Mouse (Mus musculus) embryonic facial prominence, embryonic 10.5 days (tissue): ENCODE data around the gene Cadm3. TPM values are rescaled to one million over a fixed set of nuclear protein-coding genes. Genes with fewer than 3 reads are reported as not detected.

Source experiments
- DNase-seq: peaks from one replicate; pipeline ENCODE4 v3.0.0-alpha.2; 2017; ENCODE audit warnings: low spot score
- H3K27ac ChIP-seq: fragments of 300-500 bp; sonication (generic); replicated peaks from 2 replicates; pipeline ENCODE4 v1.5.1; 2016; ENCODE audit warnings: mild to moderate bottlenecking
- H3K27me3 ChIP-seq: fragments of 300-500 bp; sonication (generic); replicated peaks from 2 replicates; pipeline ENCODE4 v1.6.1; 2016; ENCODE audit warnings: low read depth, mild to moderate bottlenecking; ENCODE audit not compliant: poor library complexity, severe bottlenecking
- H3K36me3 ChIP-seq: fragments of 300-500 bp; sonication (generic); replicated peaks from 2 replicates; pipeline ENCODE4 v1.6.1; 2016; ENCODE audit warnings: mild to moderate bottlenecking, moderate library complexity
- H3K4me1 ChIP-seq: fragments of 300-500 bp; sonication (generic); 2 replicates; pipeline ENCODE4 v1.6.1; 2016
- H3K4me3 ChIP-seq: fragments of 300-500 bp; sonication (generic); 2 replicates; pipeline ENCODE4 v1.5.1; 2016; ENCODE audit warnings: mild to moderate bottlenecking, moderate library complexity
- H3K9me3 ChIP-seq: fragments of 300-500 bp; sonication (generic); 2 replicates; pipeline ENCODE4 v1.6.1; 2016; ENCODE audit warnings: mild to moderate bottlenecking
- WGBS: fragments of 180-500 bp; shearing (Covaris S2); methylation state at CpG from one replicate; pipeline ENCODE4 v1.1.7; 2016; 5-methylcytosine and 5-hydroxymethylcytosine counted together
- polyA plus RNA-seq: library from polyadenylated mRNA; unstranded; fragments of >200 nt; fragmentation: Nextera tagmentation; extraction: Ambion mirVana; gene quantifications from 2 replicates; pipeline ENCODE4 v1.2.1, GENCODE M21; 2016

Gene Cadm3
- polyA plus RNA-seq, 1 experiment from 2014 or later: 1.6 TPM

DNA sequence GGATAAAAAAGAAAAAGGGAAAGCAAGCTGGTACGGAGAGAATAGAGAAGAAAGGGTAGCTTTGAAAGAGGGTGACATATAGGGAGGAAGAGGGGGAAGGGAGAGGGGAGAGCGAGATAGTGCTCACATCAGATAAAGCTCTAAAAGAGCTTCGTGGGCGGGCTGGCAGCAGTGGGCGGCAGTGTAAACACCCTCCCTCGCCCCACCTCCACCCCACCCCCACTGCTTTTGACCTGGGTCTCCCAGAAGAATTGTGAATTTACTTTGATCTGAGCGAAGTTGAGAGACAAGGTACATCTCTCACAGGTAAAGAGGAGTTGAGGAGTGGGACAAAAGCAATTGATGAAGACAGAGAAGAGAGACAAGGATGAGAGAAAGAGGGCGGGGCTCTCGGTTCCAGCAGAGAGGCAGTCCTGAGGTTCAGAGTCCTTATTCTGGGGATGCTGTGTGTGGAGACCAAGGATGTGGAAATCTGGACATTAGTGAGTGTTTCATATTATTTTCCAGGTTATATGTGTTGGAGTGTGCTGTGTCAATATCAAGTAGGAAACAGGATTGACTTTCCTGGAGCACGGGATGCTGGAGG is 17.0 kb downstream of the Cadm3 start, which contains the start of gene Aim2:
Gene Aim2, plus strand, starts transcription at position 508 of the 586 bp plus-strand sequence.
- WGBS: 10% methylated on average over 10 of the region's 10 CpGs
- H3K4me1 ChIP-seq: peaks cover 28% of the 10 kb centered on the region
- no peaks in the 10 kb centered on the region for H3K27me3 ChIP-seq
- H3K9me3 ChIP-seq: no peaks in the 10 kb centered on the region
- no peaks in the 10 kb centered on the region for H3K36me3 ChIP-seq
- DNase-seq: peak; percentile 32
- H3K4me3 ChIP-seq: peak within 1 kb of the TSS; percentile 55
- H3K27ac ChIP-seq: peak within 1 kb of the TSS; percentile 73

DNA sequence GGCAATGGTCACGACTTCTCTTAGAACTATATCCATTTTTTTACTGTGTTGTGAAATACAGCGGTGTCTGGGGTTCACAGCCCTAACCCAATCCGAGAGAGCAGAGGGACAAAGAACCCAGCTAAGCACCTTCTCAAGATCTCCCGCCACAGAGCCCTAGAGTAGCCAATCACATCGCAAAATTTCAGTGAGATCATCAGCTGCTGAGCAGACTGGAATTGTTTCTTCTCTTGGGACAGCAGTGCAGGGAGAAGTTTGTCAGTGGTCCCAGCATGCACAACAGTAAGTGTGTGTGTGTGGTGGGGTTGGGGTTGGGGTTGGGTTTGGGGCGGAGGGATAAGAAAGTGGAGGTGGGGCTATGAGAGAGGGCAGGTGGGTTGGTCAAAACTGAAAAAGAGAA is 17.5 kb downstream of the Cadm3 start:
- Histone ChIP-seq H3K4me3 (peak overlapping the region; percentile 55), H3K27me3 (no peaks in the 10 kb centered on the region), H3K9me3 (no peaks in the 10 kb centered on the region), H3K27ac (peak overlapping the region; percentile 73), H3K4me1 (peaks cover 23% of the 10 kb centered on the region), H3K36me3 (no peaks in the 10 kb centered on the region)
- peak; percentile 73 for DNase-seq
- 4% methylated on average over 6 of the region's 6 CpGs for WGBS

DNA sequence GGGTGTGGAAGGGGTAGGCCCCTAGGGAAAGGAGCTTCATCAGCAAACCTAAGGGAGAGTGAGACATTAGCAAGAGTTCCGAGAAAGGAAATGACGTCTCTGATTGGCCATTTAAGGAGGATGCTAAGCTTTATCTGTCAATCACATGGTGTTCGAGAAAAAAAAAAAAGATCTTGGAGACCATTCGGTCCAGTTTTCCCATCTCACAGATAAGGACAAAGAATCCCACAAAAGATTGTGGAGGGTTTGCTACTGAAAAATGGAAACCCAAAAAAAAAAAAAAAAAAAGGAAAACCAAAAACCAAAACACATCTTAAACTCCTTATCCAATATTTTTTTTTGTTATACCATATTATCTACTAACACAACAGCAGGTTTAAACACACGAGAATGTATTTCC is 18.3 kb downstream of the Cadm3 start:
- Histone ChIP-seq H3K4me1 (peaks cover 23% of the 10 kb centered on the region), H3K36me3 (no peaks in the 10 kb centered on the region), H3K27me3 (no peaks in the 10 kb centered on the region), H3K4me3 (no peak overlapping the region), H3K27ac (no peak overlapping the region), H3K9me3 (no peaks in the 10 kb centered on the region)
- WGBS: 56% methylated on average over 5 of the region's 5 CpGs
- DNase-seq: no peak

DNA sequence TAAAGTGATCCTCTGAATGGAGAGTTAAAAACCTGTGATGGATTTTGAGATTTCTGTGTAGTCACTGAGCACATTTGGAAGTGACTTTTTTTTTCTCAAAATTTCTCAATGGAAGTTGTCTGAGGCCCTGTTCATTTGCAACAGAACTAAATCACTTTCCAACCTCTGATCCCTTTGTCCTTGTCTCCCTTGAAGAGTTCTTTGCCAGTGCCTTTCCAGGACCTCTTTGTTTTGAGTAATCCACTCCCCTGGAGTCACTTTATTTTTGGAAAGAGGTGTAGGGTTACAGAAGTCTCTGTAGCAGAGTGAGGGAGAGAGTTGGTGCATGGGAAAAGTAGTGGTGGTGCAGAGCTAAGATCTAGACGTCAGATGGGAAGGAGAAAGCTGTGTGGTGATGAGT is 19.0 kb downstream of the Cadm3 start:
- H3K27ac ChIP-seq: no peak overlapping the region
- no peaks in the 10 kb centered on the region for H3K9me3 ChIP-seq
- 6% methylated on average over 1 of the region's 1 CpGs for WGBS

DNA sequence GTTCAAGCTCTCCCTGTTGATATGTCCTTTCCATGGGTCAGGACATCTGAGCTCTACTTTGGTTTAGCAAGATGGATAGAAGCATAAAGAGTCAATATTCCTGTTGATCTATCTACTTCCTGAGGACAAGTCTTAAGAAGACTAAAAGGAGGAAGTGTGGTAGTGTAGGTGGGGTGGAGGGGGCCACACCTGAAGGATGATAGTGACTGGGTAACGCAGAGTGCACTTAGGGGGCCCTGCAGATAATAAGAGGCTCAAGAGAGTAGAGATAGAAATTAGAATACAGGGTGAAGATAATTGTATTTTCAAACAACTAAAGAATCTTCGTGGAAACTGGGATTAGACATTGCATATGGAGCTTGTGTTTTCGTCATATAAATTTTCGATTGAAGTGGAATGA is 22.4 kb downstream of the Cadm3 start:
- H3K4me3 ChIP-seq: no peak overlapping the region
- no peak overlapping the region for H3K27ac ChIP-seq
- peaks cover 13% of the 10 kb centered on the region for H3K4me1 ChIP-seq
- no peaks in the 10 kb centered on the region for H3K36me3 ChIP-seq
- 85% methylated on average over 4 of the region's 4 CpGs for WGBS
- no peaks in the 10 kb centered on the region for H3K9me3 ChIP-seq
- no peak for DNase-seq
- H3K27me3 ChIP-seq: no peaks in the 10 kb centered on the region

More for the DNA sequence above, 19.0 kb downstream of the Cadm3 start:
- Histone ChIP-seq H3K36me3 (no peaks in the 10 kb centered on the region), H3K4me1 (peaks cover 23% of the 10 kb centered on the region), H3K27me3 (no peaks in the 10 kb centered on the region), H3K4me3 (no peak overlapping the region)
- no peak for DNase-seq

DNA sequence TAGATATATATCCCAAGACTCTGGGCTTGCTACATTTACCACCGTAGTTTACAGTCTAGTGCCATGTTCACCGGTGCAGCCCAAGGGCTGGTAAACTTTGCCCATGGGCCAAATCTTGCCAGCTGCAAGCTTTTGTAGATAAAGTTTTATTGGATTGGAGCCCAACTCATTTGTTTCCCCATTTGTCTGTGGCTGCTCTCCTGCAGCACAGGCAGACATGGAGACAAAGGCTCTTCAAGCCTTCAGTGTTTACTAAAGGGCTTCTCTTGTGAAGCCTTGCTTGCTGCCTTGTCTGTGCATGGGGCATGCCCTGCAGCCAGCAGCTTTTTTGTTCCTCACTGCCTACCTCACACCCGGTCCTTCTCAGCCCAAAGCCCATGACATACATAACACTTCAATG is 23.6 kb downstream of the Cadm3 start:
- no peak overlapping the region for H3K4me3 ChIP-seq
- H3K27ac ChIP-seq: no peak overlapping the region
- DNase-seq: no peak
- H3K4me1 ChIP-seq: peaks cover 5% of the 10 kb centered on the region
- WGBS: 78% methylated on average over 3 of the region's 3 CpGs
- H3K27me3 ChIP-seq: no peaks in the 10 kb centered on the region
- no peaks in the 10 kb centered on the region for H3K36me3 ChIP-seq
- H3K9me3 ChIP-seq: no peaks in the 10 kb centered on the region

DNA sequence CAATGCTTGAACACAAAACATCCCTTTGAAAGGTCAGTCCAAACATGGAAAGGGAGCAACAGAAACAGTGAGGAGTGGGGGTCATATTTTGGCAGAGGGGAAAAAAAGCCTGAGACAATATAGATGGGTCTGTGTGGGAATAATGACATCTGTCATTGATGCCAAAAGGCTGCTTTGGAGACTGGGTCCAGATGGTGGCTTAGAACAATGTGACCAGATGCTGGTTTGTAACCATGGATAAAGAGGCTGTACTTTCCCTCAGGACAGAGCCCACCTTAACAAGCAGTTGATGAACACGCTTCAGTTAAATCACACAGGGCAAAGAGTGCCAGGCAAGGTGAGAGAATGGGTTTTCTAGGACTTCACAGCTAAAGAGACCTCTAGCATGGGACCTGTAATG is 25.1 kb downstream of the Cadm3 start:
- Histone ChIP-seq H3K4me3 (no peak overlapping the region), H3K27me3 (no peaks in the 10 kb centered on the region), H3K27ac (no peak overlapping the region), H3K4me1 (no peaks in the 10 kb centered on the region), H3K9me3 (no peaks in the 10 kb centered on the region), H3K36me3 (no peaks in the 10 kb centered on the region)
- DNase-seq: no peak
- WGBS: 93% methylated on average over 1 of the region's 1 CpGs

DNA sequence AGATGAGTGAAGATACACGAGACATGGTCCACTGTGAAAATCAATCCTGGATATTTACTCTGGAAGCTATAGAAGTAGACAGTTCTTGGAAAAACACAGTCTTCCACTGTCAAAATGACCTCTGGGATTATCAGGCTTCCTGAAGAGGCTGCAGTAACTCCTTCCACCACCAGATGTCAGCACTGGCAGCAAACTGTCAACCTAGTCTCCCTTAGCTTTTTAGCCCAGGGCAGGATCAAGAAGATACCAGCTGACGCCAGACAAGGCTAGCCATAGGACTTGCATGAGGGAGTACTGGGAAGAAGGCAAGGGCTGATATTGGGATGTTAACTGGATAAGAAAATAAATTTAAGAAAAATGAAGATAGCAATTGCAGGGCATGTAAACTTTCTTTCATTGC is 28.0 kb downstream of the Cadm3 start:
- H3K9me3 ChIP-seq: no peaks in the 10 kb centered on the region
- H3K27ac ChIP-seq: no peak overlapping the region
- no peak overlapping the region for H3K4me3 ChIP-seq
- 15% methylated on average over 2 of the region's 2 CpGs for WGBS
- no peaks in the 10 kb centered on the region for H3K36me3 ChIP-seq
- H3K27me3 ChIP-seq: no peaks in the 10 kb centered on the region
- peaks cover 11% of the 10 kb centered on the region for H3K4me1 ChIP-seq
- peak; percentile 71 for DNase-seq

DNA sequence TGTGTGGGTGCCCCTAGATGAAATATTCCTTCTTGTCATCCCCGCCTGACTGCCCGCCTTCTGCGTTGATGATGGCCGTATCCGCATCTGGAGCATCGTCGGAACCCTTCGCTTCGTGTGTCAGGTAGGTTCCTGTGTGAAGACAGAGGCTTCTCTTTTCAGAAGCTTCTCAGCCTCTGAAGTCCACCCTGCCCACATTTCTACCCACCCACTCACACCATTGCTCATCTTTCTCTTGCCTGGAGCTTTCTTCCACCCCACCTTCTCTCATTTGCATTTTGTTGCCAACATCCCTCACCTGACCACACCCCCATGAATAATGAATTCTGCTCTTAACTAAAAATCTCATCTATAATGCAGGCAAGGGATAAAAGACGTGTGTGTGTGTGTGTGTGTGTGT is 30.5 kb downstream of the Cadm3 start:
- Histone ChIP-seq H3K27ac (no peak overlapping the region), H3K36me3 (no peaks in the 10 kb centered on the region), H3K9me3 (no peaks in the 10 kb centered on the region), H3K4me3 (no peak overlapping the region), H3K4me1 (peaks cover 11% of the 10 kb centered on the region), H3K27me3 (no peaks in the 10 kb centered on the region)
- 93% methylated on average over 10 of the region's 10 CpGs for WGBS
- no peak for DNase-seq

DNA sequence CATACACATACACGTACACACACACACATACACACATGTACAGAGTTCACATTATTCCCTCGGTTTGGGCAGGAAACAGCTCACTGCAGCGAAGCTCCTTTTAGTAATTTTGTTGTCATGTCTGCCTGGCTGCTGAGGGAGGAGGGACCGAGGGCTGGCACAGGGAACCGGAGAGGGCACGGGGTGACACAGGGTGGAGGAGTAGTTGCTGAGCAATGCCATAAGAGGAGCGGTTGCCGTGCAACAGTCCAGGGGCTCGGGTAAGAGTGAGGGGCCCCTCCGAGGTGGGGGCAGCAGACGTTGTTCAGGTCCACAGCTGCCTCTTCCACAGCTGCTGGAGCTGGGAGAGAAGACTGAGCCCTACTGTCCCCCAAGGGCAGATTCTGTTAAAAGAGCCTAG is 31.6 kb downstream of the Cadm3 start:
- H3K9me3 ChIP-seq: no peaks in the 10 kb centered on the region
- peaks cover 11% of the 10 kb centered on the region for H3K4me1 ChIP-seq
- H3K27ac ChIP-seq: no peak overlapping the region
- no peak overlapping the region for H3K4me3 ChIP-seq
- 71% methylated on average over 11 of the region's 11 CpGs for WGBS
- H3K36me3 ChIP-seq: no peaks in the 10 kb centered on the region
- no peak for DNase-seq
- H3K27me3 ChIP-seq: no peaks in the 10 kb centered on the region

DNA sequence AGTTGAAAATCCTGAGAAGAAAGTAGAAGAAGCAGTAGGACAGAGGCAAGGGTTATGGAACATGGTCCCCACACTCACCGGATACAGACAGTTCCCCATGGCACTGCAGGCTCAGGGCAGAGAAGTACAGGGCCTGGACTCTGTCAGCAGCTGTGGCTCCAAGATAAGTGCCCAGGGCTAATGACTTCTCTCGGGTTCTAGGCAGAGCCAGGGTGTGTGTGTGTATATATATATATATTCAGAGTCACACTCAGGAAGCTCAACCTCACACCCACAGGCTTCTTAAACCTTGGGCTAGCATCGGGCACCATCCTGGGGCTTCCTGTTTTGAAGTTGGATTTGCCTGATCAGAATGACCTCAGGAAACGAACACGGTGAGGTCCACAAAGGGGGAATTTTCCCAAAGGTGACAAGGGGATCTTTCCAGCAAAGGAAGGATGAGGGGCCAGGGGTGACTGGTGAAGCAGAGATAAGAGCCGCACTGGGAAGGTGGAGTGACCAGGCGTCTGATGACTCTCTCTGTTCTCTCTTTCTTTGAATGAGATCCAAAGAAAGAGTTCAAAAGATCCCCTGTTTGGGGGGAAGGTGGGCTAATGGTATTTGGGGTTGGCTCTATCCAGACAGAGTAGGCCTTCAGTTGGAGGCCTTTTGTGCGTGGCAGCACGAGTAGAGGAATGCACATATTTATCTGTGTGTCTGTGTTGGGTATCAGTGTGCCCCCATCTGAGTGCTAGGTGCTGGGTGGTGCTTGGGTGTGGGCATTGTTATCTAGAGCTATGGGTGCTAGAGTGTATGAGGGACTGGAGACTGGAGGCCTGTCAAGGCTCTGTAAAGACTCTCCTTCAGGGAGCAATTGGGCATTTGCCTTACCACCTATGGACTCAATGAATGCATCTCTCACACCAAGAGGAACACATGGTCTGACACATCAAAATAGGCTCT is 33.9 kb downstream of the Cadm3 start, which contains the start of gene Ackr1:
Gene Ackr1, minus strand, starts transcription at position 439 of the 942 bp plus-strand sequence.
- Histone ChIP-seq H3K9me3 (no peaks in the 10 kb centered on the region), H3K27me3 (no peaks in the 10 kb centered on the region), H3K4me3 (no peak within 1 kb of the TSS), H3K36me3 (no peaks in the 10 kb centered on the region), H3K27ac (no peak within 1 kb of the TSS), H3K4me1 (peaks cover 11% of the 10 kb centered on the region)
- 80% methylated on average over 9 of the region's 9 CpGs for WGBS
- no peak for DNase-seq

DNA sequence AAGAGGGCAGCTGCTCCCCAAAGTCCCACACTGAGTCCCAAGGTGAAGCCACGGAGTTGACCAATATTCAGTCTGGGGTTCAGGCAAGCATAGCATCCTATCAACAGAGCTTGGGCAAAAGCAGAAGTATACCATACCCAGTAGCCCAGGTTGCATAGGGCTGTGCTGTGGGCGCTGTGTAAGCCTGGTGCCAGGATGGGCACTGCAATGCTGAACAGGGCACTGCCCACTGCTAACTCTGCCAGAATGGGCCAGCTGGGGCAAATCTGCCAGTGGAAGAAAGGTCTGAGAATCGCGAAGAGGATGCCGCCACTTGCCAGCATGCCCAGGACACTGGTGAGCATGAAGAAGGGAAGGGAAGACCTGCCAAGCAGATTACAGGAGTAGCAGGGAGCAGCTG is 35.1 kb downstream of the Cadm3 start:
- Histone ChIP-seq H3K27ac (no peak overlapping the region), H3K4me3 (no peak overlapping the region), H3K27me3 (no peaks in the 10 kb centered on the region), H3K36me3 (no peaks in the 10 kb centered on the region), H3K9me3 (no peaks in the 10 kb centered on the region), H3K4me1 (peaks cover 11% of the 10 kb centered on the region)
- DNase-seq: no peak
- 87% methylated on average over 5 of the region's 5 CpGs for WGBS

DNA sequence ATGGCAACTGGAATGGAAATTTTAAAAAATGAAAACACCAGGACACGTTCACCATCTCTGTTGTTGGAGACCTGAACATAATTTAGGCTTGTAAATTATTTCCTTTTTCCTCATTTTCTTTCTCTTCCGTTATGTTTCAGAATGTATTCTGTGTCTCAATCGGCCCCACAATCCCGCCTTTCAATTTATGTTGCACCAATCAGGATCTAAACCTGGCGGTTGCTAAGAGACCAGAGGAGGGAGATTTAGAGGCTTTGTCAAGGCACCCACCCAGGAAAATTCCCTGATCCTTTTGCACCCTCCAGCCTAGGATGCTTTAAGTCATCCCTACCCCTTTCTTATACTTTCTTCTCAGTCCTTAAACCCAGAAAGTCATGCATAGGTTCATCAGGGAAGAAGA is 37.8 kb downstream of the Cadm3 start:
- no peaks in the 10 kb centered on the region for H3K27me3 ChIP-seq
- no peak for DNase-seq
- 80% methylated on average over 5 of the region's 5 CpGs for WGBS
- H3K4me3 ChIP-seq: no peak overlapping the region
- H3K9me3 ChIP-seq: no peaks in the 10 kb centered on the region
- no peaks in the 10 kb centered on the region for H3K36me3 ChIP-seq
- no peak overlapping the region for H3K27ac ChIP-seq
- H3K4me1 ChIP-seq: no peaks in the 10 kb centered on the region
